Mouse (Mus musculus) spleen, adult 2 months (tissue): ENCODE data around the gene Coro1c.

ENCODE experiments used
- CTCF ChIP-seq: fragments of 200-500 bp; IDR thresholded peaks from 2 replicates; pipeline ENCODE4 v1.5.1; 2011; ENCODE audit warnings: mild to moderate bottlenecking, inconsistent platforms; ENCODE audit not compliant: insufficient read depth, insufficient read length, insufficient replicate concordance; ENCODE audit errors: extremely low read depth
- POLR2A ChIP-seq: fragments of 200-500 bp; IDR thresholded peaks from 2 replicates; pipeline ENCODE4 v1.6.1; 2011; ENCODE audit warnings: low read depth, low read length, inconsistent platforms

DNA sequence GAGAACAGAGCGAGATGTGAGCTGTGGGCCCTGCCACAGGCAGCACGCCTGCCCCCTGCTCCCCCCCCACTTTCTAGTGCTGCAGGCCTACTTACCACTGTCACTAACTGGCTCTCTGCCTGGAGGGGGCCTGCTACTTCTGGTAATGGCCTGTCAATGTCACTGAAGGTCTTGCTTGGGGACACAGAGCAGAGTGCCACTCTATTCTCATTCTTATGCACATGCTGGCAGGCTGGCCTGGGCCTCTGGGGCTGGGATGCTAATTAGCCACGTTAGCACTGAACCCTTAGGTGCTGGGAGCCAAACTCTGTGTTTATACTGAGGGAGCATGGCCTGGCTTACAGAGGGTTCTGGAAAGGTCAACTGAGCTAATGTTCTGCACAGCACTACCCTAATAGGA, 52.9 kb downstream of the Coro1c start:
- TF ChIP-seq POLR2A (no peak), CTCF (no peak)
